Mouse (Mus musculus): ENCODE data around the gene Hlx.

Hlx gene

DNA sequence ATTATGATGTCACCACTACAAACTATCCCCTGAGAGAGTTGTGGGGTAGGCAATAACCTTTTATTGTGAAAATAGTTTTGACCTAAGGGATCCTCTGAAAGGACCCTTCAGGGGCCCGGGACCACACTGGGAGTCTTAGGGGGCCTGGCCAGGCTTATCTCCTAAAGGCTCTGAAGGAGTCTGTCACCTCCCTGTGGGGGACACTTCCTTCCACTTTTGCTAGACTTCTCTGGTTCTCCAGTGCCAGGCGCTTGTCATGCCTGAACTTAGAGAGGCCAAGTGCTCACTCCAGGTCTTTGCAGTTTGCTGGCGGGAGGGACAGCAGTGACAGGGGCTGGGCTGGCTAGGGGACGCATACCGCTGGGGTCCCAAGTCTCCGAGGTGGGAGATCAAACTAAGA lies 16.3 kb downstream of the Hlx start:
- DNase-seq (ENCODE audit: low read depth, low spot score), result no peak

DNA sequence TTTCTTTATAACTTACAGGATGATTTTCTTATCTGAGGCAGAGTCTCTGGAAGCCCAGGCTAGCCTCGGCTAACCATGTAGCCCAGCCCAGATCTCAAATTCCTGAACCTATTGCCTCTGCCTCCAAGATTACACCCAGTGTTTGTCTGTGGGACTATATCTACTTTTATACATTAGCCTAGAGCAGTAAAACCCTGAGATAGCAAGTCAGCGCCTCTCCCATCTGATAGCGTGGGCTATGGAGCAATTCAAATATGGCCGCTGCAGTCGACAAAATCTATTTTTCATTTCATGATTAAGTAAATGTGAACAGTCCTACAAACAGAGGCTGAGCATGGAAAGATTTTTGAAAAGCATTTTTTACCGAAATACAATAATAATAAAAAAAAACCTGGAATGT lies 16.7 kb downstream of the Hlx start:
- no peak for DNase-seq (ENCODE audit: low read depth, low spot score)

DNA sequence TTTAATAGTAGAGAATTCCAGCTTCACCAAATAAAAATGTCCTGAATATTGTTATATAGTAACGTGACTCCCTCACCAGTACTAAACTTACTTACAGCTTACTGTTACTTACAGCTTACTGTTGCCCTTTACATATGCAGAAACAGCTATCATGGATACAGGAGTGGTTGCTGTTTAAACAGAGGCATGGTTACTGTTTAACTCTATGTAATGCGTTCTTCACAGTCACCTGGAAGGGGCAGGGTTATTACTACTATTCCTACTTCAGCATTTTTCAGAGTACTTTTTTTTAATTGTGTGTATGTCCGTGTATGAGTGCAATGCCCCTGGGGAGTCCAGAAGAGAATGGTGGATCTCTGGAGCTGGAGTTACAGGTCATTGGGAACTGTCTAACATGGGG lies 17.9 kb downstream of the Hlx start:
- no peak for DNase-seq (ENCODE audit: low read depth, low spot score)

DNA sequence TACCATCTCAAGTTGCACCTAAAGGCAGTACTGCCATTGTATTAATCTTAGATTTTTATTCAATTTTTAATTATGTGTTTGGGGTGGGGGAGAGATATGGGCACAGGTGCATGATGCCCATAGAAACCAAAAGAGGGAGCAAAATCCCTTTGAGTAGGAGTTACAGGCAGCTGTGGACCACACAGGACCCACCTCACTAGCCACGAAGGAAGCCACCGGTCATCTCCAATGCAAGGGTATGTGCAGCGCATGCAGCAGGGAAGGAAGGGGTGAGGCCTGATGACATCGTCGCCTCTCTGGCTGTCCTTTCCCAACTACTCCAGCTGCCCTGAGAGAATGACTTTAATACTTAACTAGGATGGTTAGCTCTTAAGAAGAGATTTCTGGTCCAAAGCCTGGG lies 18.7 kb downstream of the Hlx start:
- DNase-seq (ENCODE audit: low read depth, low spot score), result no peak

DNA sequence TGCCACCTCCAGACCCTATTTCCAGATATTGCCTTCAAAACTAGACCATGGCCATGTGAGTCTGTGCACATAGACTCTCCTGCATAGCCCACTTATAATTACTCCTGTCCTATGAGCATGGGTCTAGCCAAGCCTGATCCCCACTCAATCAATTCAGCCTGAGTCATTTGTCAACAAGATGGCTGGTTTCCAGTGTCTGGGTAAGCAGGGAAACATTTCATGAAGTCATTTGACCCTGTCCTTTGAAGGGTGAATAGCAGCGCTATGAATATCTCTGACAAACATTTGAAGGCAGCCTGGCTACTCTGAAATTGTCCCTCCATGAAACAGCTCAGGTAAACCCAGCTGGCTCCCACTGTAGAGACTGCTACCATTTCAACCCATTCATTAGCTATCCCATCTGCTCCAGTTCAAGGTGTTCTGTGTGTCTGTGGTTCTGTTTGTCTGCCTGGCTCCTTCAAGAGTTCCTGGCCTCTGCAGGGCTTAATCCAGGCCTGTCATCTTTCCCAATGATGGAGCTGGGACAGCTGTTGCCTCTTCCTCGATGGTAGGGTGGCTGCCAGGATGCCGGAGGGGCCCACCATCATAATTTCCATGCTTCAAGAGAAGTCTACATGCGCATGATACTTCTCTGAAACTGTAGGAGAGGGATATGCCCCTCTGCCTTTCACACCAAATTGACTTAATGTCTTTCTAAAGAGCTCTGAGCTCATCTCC lies 24.7 kb downstream of the Hlx start:
- no peak for DNase-seq (ENCODE audit: low read depth, low spot score)

DNA sequence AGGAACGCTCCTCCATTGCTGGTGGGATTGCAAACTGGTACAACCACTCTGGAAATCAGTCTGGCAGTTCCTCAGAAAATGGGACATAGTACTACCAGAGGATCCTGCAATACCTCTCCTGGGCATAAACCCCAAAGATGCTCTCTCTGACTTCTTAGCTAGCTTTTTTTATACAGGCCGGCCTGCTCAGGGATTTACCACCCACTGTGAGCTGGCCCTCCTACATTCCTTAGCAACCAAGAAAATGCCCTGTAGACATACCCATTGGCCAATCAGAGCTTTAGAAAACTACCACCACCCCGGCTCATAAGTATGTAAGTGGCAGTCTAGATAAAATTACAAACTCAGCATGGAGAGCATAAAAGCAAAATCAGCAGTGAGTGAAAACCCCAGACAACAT lies 27.5 kb downstream of the Hlx start:
- peak; percentile 72 for DNase-seq (ENCODE audit: low read depth, low spot score)

DNA sequence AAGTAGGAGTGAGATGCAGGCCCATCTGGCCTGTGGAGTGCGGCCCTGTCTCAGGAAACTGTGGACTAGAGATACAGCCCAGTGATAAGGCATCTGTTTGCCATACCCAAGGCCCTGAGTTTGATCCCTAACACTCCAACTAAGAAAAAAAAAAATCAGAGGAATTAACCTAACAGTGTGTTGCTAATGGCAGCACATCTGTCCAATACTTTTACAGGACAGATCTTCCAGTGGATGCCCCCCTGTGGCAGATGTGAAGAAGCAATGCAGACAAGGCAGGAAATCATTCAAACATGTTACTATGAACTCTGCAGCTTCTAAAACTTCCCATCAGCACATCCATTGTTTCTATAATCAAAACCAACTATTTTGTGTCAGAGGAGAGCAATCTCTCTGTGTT lies 33.1 kb downstream of the Hlx start:
- DNase-seq (ENCODE audit: low read depth, low spot score), result no peak

DNA sequence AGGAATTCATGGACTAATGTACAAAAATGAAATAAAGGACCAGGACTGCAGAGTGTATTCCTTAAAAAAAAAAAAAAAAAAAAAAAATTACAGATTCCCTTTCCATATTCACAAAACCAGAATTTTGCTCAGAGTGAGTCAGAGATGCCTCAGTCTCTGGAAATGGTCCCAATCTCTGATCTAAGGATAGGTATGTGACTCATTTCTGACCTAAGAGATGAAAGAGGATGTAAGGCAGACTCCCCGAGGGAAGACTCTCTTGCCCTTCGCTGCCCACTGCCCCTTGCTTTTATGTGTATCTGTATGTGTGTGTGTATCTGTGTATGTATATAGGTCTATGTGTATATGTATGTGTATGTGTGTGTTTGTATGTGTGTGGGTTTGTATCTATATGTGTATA lies 37.0 kb downstream of the Hlx start:
- no peak for DNase-seq (ENCODE audit: low read depth, low spot score)

DNA sequence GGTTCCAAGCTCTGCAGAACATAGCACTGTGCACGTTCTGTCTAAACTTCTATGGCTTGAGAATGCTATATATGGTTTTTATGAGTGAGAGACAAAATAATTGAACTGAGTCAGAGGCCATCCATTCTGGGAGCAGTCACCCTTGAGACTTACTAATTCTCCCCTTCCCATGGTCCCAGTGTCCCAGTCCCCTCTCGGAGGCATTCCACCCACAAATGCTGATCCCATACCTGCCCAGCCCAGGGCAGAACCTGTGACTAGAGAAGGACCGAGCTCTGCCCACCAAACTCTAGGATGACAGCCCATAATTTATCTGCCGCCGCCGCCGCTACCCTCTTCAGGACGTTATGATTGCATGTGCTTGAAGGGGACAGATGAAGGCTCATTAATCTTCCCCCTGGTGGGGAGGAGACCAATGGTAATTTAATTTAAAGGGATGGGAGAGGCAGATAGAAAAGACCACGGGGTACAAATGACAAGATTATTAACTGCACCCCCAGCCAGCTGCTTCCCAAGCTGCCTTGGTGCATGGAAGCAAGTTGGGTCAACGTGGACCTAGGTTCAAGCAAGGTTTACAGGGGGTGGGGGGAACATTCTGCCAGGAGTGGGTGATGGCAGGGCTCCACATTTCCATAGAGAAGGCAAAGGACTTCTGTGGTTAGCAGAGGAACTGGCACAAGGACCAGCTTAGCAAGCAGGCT lies 40.1 kb downstream of the Hlx start:
- DNase-seq (ENCODE audit: low read depth, low spot score), result no peak

DNA sequence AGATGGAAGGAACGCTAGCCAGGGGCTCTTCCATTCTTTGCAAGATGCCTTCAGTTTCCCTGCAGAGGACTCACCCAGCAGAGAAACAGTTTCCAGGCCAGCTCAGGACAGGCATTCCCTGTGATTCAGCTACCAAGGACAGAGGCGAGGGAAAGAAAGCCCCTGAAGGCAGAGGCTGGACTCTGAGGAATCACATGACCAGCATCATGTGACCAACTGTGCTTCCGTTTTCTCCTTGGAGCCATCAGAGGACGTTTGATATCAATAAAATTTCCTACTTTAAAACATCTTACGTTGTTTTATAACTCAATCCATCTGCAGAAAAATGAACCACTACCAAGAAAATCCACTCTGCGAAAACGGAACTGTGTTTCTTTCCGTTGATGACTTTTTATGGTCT lies 41.2 kb downstream of the Hlx start:
- DNase-seq (ENCODE audit: low read depth, low spot score), result peak; percentile 59

DNA sequence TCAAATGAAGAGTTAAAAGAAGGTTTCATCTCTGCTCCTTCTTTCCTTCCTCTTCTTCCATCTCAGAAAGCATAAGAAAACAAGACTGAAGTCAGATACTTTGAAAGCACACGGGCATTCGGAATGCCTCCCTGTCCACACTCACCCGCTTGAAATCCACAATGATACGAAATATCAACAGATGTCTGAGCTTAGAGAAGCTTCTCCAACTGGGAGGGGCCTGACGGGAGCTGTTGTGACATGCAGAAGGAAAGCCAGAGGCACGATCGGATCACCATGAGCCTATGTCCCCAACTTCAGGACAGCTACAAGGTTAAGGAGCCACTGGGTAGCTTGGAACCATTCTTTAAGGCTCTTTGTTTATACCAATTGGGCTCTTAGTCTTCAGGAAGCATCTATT lies 44.4 kb downstream of the Hlx start:
- no peak for DNase-seq (ENCODE audit: low read depth, low spot score)

DNA sequence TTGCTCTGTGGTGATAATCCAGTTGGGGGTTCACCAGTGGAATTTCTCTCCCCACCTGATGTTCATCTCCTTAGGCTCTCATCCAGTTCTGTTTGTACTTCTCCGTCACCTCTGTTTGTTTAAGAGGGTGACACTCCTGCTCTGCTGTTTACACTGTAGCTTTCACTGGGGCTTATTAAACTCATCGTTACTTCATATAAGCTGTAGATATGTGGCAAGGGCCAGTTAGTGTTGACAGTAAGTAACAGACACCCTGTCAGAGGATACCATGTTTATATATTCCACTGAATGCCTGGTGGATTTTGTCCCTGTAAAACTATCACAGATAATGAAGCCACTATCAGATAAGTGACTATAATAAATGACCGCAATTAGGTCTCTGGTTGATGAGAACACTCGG lies 44.9 kb downstream of the Hlx start:
- DNase-seq (ENCODE audit: low read depth, low spot score), result no peak

DNA sequence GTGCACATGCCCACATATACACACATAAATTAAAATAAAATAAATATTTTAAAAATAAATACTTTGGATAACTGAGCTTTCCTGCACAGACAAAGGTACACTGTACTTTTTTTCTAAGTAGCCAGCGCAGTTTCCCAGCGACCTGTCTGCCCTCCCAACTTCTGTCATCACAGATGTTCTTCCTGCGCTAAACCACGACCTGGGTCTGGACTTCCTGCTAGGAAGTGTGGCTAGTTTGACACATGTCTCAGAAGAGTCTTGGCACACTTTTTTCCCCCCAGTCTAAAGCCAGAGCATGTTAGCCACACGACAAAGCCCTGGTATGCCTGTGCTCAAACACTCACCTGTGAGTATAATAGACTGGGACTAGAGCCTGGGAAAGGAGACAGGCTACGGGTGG lies 48.9 kb downstream of the Hlx start:
- DNase-seq (ENCODE audit: low read depth, low spot score), result no peak

DNA sequence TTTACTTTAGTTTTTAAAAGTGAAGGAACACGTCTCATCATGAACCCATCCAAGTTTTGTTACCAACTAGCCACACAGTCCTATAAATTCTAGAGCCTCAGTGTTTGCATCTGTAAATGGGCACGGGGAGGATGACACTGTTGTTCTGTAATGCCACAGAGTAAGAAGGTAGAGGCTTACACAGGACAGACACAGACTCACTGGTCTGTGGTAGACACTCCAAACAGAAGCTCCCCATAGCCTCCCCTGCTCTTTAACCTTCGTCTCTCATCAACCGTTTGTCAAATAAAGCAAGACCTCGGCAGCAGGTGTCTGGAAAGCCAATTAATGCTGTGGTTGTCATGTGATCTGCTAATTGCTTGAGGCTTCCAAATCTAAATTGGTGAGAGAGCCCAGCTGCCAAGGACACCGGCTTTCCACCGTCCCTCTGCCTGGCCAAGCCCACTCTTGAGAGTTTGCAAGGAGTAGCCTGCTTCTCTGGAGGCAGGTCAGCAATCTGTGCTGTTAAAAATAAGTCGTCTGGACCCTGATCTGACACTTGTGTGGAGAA lies 52.9 kb downstream of the Hlx start:
- no peak for DNase-seq (ENCODE audit: low read depth, low spot score)

DNA sequence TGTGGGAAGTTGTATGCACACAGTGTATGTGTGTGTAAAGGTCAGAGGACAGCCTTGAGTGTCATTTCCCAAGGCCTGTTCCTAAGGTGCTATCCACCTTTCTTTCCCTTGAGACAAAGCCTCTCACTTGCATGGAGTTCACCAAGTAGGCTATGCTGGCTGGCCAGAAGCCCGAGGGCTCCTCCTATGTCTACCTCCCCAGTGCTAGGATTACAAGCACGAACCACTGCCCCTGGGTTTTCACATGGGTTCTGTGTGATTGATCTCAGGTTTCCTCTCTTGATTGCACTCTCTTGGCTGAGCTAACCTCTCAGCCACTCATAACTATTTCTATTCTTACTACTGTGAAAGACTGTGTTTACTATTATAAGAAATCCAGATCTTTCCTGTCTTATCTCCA lies 54.8 kb downstream of the Hlx start:
- no peak for DNase-seq (ENCODE audit: low read depth, low spot score)
